Mouse (Mus musculus) left cerebral cortex, postnatal 25 days (tissue): Measurements from ENCODE around the gene Fgfr2. TPM values are rescaled to one million over a fixed set of nuclear protein-coding genes. Genes with fewer than 3 reads are reported as not detected.
A peak's percentile ranks its signal among the peaks of the same experiment; 100 is the strongest.

Experiments used
- DNase-seq, 2 experiments: peaks; one replicate each; pipeline ENCODE4 v3.0.0; 2022; ENCODE audit warnings: low spot score in 2 of 2, mixed read lengths in 1 of 2
- intact Hi-C: fragments of 180-260 bp; cut with DNase I; formaldehyde crosslinking; loops from one replicate; pipeline ENCODE4 v1.15.1; 2025
- total RNA-seq, 2 experiments: library from RNA; stranded (reverse); gene quantifications; 2 replicates each; pipeline ENCODE4 v1.2.3; 2021

The Fgfr2 gene
- total RNA-seq, 2 experiments from 2014 or later = 37.1 to 42.0 TPM

GRCm38 (mm10) chr7:130316294-130316693 is 2806.9 kb downstream of the Fgfr2 start:
- DNase-seq = no peak
- intact Hi-C loops = no loop called here

GRCm38 (mm10) chr7:130315221-130315620 is 2807.9 kb downstream of the Fgfr2 start:
- intact Hi-C loops = no loop called here
- no peak for DNase-seq

- no peak for DNase-seq
- intact Hi-C loops = no loop called here
Measured at GRCm38 (mm10) chr7:130314658-130315057, 2808.5 kb downstream of the Fgfr2 start.

- DNase-seq = no peak
- intact Hi-C loops = no loop called here
Measured at GRCm38 (mm10) chr7:130311362-130311761, 2811.8 kb downstream of the Fgfr2 start.

GRCm38 (mm10) chr7:130309180-130309579 is 2814.0 kb downstream of the Fgfr2 start:
- intact Hi-C loops = no loop called here
- no peak for DNase-seq

- DNase-seq = no peak
- intact Hi-C loops = no loop called here
Measured at GRCm38 (mm10) chr7:130307036-130307435, 2816.1 kb downstream of the Fgfr2 start.

- intact Hi-C loops = no loop called here
- peak in 1 of 2 experiments; percentile 22 for DNase-seq
Measured at GRCm38 (mm10) chr7:130304642-130305041, 2818.5 kb downstream of the Fgfr2 start.

- intact Hi-C loops = no loop called here
- DNase-seq = no peak
Measured at GRCm38 (mm10) chr7:130303464-130303863, 2819.7 kb downstream of the Fgfr2 start.

GRCm38 (mm10) chr7:130300606-130301005 is 2822.5 kb downstream of the Fgfr2 start:
- DNase-seq = no peak
- intact Hi-C loops = no loop called here

- intact Hi-C loops = no loop called here
- DNase-seq = no peak
Measured at GRCm38 (mm10) chr7:130298926-130299594, 2824.1 kb downstream of the Fgfr2 start.

- intact Hi-C loops = no loop called here
- no peak for DNase-seq
Measured at GRCm38 (mm10) chr7:130291179-130291578, 2832.0 kb downstream of the Fgfr2 start.

- DNase-seq = no peak
- intact Hi-C loops = no loop called here
Measured at GRCm38 (mm10) chr7:130289428-130289790, 2833.7 kb downstream of the Fgfr2 start.

GRCm38 (mm10) chr7:130288719-130289427 is 2834.3 kb downstream of the Fgfr2 start:
- intact Hi-C loops = no loop called here
- no peak for DNase-seq

- DNase-seq = no peak
- intact Hi-C loops = no loop called here
Measured at GRCm38 (mm10) chr7:130288248-130288647, 2834.9 kb downstream of the Fgfr2 start.

GRCm38 (mm10) chr7:130278738-130279705 is 2844.1 kb downstream of the Fgfr2 start:
- intact Hi-C loops = no loop called here

GRCm38 (mm10) chr7:130278000-130278737 is 2845.0 kb downstream of the Fgfr2 start:
- no peak for DNase-seq
- intact Hi-C loops = no loop called here

More at GRCm38 (mm10) chr7:130278738-130279705, 2844.1 kb downstream of the Fgfr2 start:
- DNase-seq = no peak

GRCm38 (mm10) chr7:130273265-130273664 is 2849.9 kb downstream of the Fgfr2 start:
- intact Hi-C loops = loop anchor here (2.0 to 5.0 kb wide), 3 partner anchors 109 to 620 kb away; no protein-coding TSS in a partner anchor

GRCm38 (mm10) chr7:130270807-130271206 is 2852.3 kb downstream of the Fgfr2 start:
- no peak for DNase-seq
- intact Hi-C loops = loop anchor here (5.0 kb wide), 1 partner anchor 111 kb away; no protein-coding TSS in a partner anchor

More at GRCm38 (mm10) chr7:130273265-130273664, 2849.9 kb downstream of the Fgfr2 start:
- peak; percentile 61 to 69 for DNase-seq
